Mouse (Mus musculus) ovary, adult 2 months (tissue): ENCODE data around the gene Krtap19-1. TPM values are rescaled to one million over a fixed set of nuclear protein-coding genes. Genes with fewer than 3 reads are reported as not detected.

ENCODE experiments used
- polyA plus RNA-seq: library from polyadenylated mRNA; depleted of rRNA; stranded (reverse); fragments of >200 nt; gene quantifications from 2 replicates; pipeline ENCODE4 v1.2.3, GENCODE M21; 2012; rRNA removed

Gene Krtap19-1
- polyA plus RNA-seq = not detected in 2 replicates

GRCm38 (mm10) chr16:88869311-88869710 is at the start of gene Krtap19-1:
Gene Krtap19-1, minus strand, starts transcription at chr16:88869411.

GRCm38 (mm10) chr16:88896357-88896756 is 27.1 kb upstream of the Krtap19-1 start, which contains the start of gene Krtap19-5:
Gene Krtap19-5, minus strand, starts transcription at chr16:88896457.

GRCm38 (mm10) chr16:88884989-88885388 is 15.8 kb upstream of the Krtap19-1 start, which contains the start of gene Krtap19-4:
Gene Krtap19-4, minus strand, starts transcription at chr16:88885089.

GRCm38 (mm10) chr16:88877938-88878337 is 8.7 kb upstream of the Krtap19-1 start, which contains the start of gene Krtap19-3:
Gene Krtap19-3, minus strand, starts transcription at chr16:88878038.

GRCm38 (mm10) chr16:88874169-88874568 is 5.0 kb upstream of the Krtap19-1 start, which contains the start of gene Krtap19-2:
Gene Krtap19-2, minus strand, starts transcription at chr16:88874269.

GRCm38 (mm10) chr16:88826095-88826652 is 43.0 kb downstream of the Krtap19-1 start, which contains the start of gene Krtap14:
Gene Krtap14, minus strand, starts transcription at chr16:88826145.

GRCm38 (mm10) chr16:88820066-88820465 is 49.1 kb downstream of the Krtap19-1 start, which contains the start of gene Krtap15:
Gene Krtap15, plus strand, starts transcription at chr16:88820215.

Other genes starting within 250 kb of the Krtap19-1 start
- not detected in 2 replicates for gene 2310079G19Rik, start 241.7 kb downstream of the Krtap19-1 start, polyA plus RNA-seq
- gene Krtap26-1, start 221.6 kb downstream of the Krtap19-1 start, polyA plus RNA-seq = not detected in 2 replicates
- not detected in 2 replicates for gene Krtap27-1, start 197.7 kb downstream of the Krtap19-1 start, polyA plus RNA-seq
- not detected in 2 replicates for gene 2310061N02Rik, start 161.4 kb downstream of the Krtap19-1 start, polyA plus RNA-seq
- not detected in 2 replicates for gene Krtap13-1, start 140.5 kb downstream of the Krtap19-1 start, polyA plus RNA-seq
- gene Krtap13, start 117.8 kb downstream of the Krtap19-1 start, polyA plus RNA-seq = not detected in 2 replicates
- gene 2310034C09Rik, start 110.6 kb downstream of the Krtap19-1 start, polyA plus RNA-seq = not detected in 2 replicates
- gene 2310057N15Rik, start 95.2 kb downstream of the Krtap19-1 start, polyA plus RNA-seq = not detected in 2 replicates
- not detected in 2 replicates for gene Gm5965, start 91.5 kb downstream of the Krtap19-1 start, polyA plus RNA-seq
- not detected in 2 replicates for gene Gm20741, start 57.2 kb downstream of the Krtap19-1 start, polyA plus RNA-seq
- not detected in 2 replicates for gene Krtap15, start 49.2 kb downstream of the Krtap19-1 start, polyA plus RNA-seq
- not detected in 2 replicates for gene Krtap14, start 43.3 kb downstream of the Krtap19-1 start, polyA plus RNA-seq
- not detected in 2 replicates for gene Krtap19-2, start 4.9 kb upstream of the Krtap19-1 start, polyA plus RNA-seq
- not detected in 2 replicates for gene Krtap19-3, start 8.6 kb upstream of the Krtap19-1 start, polyA plus RNA-seq
- not detected in 2 replicates for gene Krtap19-4, start 15.7 kb upstream of the Krtap19-1 start, polyA plus RNA-seq
- gene Krtap19-5, start 27.0 kb upstream of the Krtap19-1 start, polyA plus RNA-seq = not detected in 2 replicates
- not detected in 2 replicates for gene Krtap19-9b, start 62.9 kb upstream of the Krtap19-1 start, polyA plus RNA-seq
- gene Krtap16-3, start 93.5 kb upstream of the Krtap19-1 start, polyA plus RNA-seq = not detected in 2 replicates
- not detected in 2 replicates for gene Krtap22-2, start 141.3 kb upstream of the Krtap19-1 start, polyA plus RNA-seq
- not detected in 2 replicates for gene Gm10229, start 145.9 kb upstream of the Krtap19-1 start, polyA plus RNA-seq
- gene Krtap6-1, start 162.3 kb upstream of the Krtap19-1 start, polyA plus RNA-seq = not detected in 2 replicates
- not detected in 2 replicates for gene Gm10228, start 172.1 kb upstream of the Krtap19-1 start, polyA plus RNA-seq
- not detected in 2 replicates for gene Krtap6-5, start 178.5 kb upstream of the Krtap19-1 start, polyA plus RNA-seq
- gene 1110025L11Rik, start 194.6 kb upstream of the Krtap19-1 start, polyA plus RNA-seq = not detected in 2 replicates
- gene Krtap6-3, start 214.6 kb upstream of the Krtap19-1 start, polyA plus RNA-seq = not detected in 2 replicates